Mouse (Mus musculus): Measurements from ENCODE around the gene 4930550C14Rik.

GRCm38 (mm10) chr9:53389109-53389508 lies 13.0 kb upstream of the 4930550C14Rik start:
- no peak for TF ChIP-seq CTCF (IDR thresholded peaks at IDR 0.05; ENCODE audit: low read depth)
- no peak for TF ChIP-seq EP300 (optimal IDR thresholded peaks at IDR 0.05)

Measured in stomach, postnatal 0 days (tissue).